Mouse (Mus musculus) embryonic facial prominence, embryonic 11.5 days (tissue): Measurements from ENCODE around the gene Asxl1. TPM values are rescaled to one million over a fixed set of nuclear protein-coding genes. Genes with fewer than 3 reads are reported as not detected.

ENCODE experiments used
- ATAC-seq: fragments of 200-750 bp; cut with Nextera tagmentation; replicated peaks from 2 replicates; pipeline ENCODE4 v1.8.0; 2017; ENCODE audit warnings: low read depth; ENCODE audit not compliant: insufficient number of reproducible peaks, low FRiP score, low TSS enrichment
- DNase-seq: peaks from one replicate; pipeline ENCODE4 v3.0.0-alpha.2; 2015; ENCODE audit warnings: low spot score
- H3K27ac ChIP-seq: fragments of 300-500 bp; sonication (generic); replicated peaks from 2 replicates; pipeline ENCODE4 v1.5.1; 2014; ENCODE audit warnings: mild to moderate bottlenecking, low read depth, low read length, control low read depth
- H3K27me3 ChIP-seq: fragments of 300-500 bp; sonication (generic); 2 replicates; pipeline ENCODE4 v1.6.1; 2014; ENCODE audit warnings: mild to moderate bottlenecking, low read length, moderate library complexity, mixed read lengths; ENCODE audit not compliant: control insufficient read depth, insufficient read depth
- H3K36me3 ChIP-seq: fragments of 300-500 bp; sonication (generic); replicated peaks from 2 replicates; pipeline ENCODE4 v1.6.1; 2014; ENCODE audit warnings: low read depth, mild to moderate bottlenecking, low read length, moderate library complexity, mixed read lengths; ENCODE audit not compliant: control insufficient read depth, insufficient read depth
- H3K4me1 ChIP-seq: fragments of 300-500 bp; sonication (generic); 2 replicates; pipeline ENCODE4 v1.6.1; 2014; ENCODE audit warnings: low read length, mixed read lengths; ENCODE audit not compliant: control insufficient read depth, insufficient read depth
- H3K4me2 ChIP-seq: fragments of 300-500 bp; sonication (generic); 2 replicates; pipeline ENCODE4 v1.6.1; 2014; ENCODE audit warnings: low read depth, mild to moderate bottlenecking, control low read depth, low read length, moderate library complexity
- H3K4me3 ChIP-seq: fragments of 300-500 bp; sonication (generic); 2 replicates; pipeline ENCODE4 v1.5.1; 2014; ENCODE audit warnings: low read depth, low read length, control low read depth
- H3K9ac ChIP-seq: fragments of 300-500 bp; sonication (generic); replicated peaks from 2 replicates; pipeline ENCODE4 v1.6.1; 2014; ENCODE audit warnings: mild to moderate bottlenecking, control low read depth, low read length
- H3K9me3 ChIP-seq: fragments of 300-500 bp; sonication (generic); replicated peaks from 2 replicates; pipeline ENCODE4 v1.6.1; 2016; ENCODE audit warnings: mild to moderate bottlenecking, low read length, inconsistent platforms, mixed read lengths; ENCODE audit not compliant: control insufficient read depth
- WGBS: fragments of 180-500 bp; shearing (Covaris S2); extraction: QIAGEN DNeasy Blood & Tissue Kit; methylation state at CpG from one replicate; pipeline ENCODE4 v1.1.7; 2014; 5-methylcytosine and 5-hydroxymethylcytosine counted together
- polyA plus RNA-seq: library from polyadenylated mRNA; unstranded; fragments of >200 nt; fragmentation: Nextera tagmentation; extraction: Ambion mirVana; gene quantifications from 2 replicates; pipeline ENCODE4 v1.2.1, GENCODE M21; 2014

Asxl1 gene
- polyA plus RNA-seq, 1 experiment from 2014 or later: 21.0 TPM

DNA sequence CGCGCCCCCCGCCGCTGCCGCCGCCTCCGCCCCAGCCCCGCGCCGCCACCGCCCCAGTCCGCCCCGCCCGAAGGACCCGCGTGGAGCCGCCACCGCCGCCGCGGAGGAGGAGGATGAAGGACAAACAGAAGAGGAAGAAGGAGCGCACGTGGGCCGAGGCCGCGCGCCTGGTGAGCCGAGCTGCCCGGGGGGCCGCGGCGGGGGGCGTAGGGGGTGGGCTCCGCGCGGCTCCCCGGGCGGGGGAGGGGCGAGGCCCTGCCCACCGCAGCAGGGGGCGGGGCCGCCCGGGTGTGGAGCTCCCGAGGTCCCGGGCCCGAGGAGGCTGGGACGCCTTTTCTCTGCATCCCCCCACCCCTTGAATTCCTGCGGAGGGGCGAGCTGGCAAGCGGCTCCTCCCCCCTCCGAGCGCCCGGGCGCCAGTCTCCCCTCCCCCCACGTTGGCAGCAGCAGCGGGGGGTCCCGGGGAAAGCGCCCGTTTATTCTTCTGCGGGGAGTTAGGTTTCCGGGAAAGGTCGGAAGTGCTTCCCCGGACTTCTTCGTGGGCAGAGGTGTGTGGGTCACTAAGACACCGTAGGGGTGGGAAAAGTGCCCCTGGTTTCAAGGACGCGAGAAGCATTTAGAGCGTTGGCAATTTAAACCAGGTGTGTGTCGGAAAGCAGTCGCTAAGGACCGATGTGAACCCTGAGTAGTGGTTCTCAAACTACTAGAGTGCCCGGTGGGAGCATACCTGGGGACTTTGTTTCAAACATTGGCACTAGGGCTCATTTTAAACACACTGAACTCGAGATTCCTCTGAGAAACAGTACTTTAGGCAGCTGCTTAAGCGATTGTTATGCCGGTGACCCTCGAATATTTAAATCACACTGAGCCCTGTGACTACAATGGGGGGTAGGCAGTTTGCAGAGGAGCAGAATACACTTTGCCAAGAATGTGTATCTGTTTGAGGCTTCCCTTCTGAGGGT lies 873 bp downstream of the Asxl1 start:
- Histone ChIP-seq H3K36me3 (no peaks in the 10 kb centered on the region), H3K27me3 (no peaks in the 10 kb centered on the region), H3K9me3 (no peaks in the 10 kb centered on the region), H3K4me2 (peak overlapping the region; percentile 65), H3K9ac (peak overlapping the region; percentile 98), H3K4me1 (0 out of 2 replicates have a peak, but pooled peaks cover 2% of the 10 kb centered on the region), H3K27ac (peak overlapping the region; percentile 98), H3K4me3 (peak overlapping the region; percentile 81)
- WGBS: under 1% methylated on average over 41 of the region's 76 CpGs
- peak; percentile 92 for DNase-seq
- peak; percentile 24; the same call in 1 of the 2 replicates for ATAC-seq

DNA sequence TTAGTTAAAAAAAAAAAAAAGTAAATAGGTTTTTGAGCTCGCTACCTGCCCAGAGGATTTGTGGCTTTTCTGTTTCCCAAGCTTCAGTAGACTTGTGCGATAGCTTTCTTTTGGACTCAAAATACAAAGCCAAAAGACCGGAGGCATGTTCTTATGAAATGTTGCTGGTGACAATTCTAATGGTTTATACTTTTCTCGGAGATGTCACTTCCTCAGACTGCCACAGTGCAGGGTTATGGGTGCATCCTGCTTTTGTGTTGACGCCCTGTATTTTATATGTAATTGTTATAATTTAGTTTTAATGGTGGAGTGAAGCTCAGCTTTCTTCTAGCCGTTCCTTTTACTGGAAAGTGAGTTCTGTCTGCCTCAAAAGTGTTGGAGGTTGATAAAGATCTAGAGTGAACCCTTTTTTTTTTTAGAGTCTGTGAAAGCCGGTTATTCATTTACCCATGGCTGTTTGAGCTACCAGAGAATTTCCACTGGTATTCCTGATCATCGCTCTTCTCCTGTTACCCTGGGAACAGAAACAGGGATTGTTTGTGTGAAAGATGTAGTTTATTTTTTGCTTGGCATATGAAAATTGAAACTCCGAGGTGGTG lies 1.7 kb downstream of the Asxl1 start:
- no peaks in the 10 kb centered on the region for H3K36me3 ChIP-seq
- ATAC-seq (no peak), DNase-seq (no peak)
- H3K4me2 ChIP-seq: peak overlapping the region; percentile 65
- peak overlapping the region; percentile 98 for H3K9ac ChIP-seq
- 0 out of 2 replicates have a peak, but pooled peaks cover 2% of the 10 kb centered on the region for H3K4me1 ChIP-seq
- 10% methylated on average over 9 of the region's 9 CpGs for WGBS
- H3K9me3 ChIP-seq: no peaks in the 10 kb centered on the region
- peak overlapping the region; percentile 98; the same call in 1 of the 2 replicates for H3K27ac ChIP-seq
- H3K27me3 ChIP-seq: no peaks in the 10 kb centered on the region
- H3K4me3 ChIP-seq: peak overlapping the region; percentile 81

DNA sequence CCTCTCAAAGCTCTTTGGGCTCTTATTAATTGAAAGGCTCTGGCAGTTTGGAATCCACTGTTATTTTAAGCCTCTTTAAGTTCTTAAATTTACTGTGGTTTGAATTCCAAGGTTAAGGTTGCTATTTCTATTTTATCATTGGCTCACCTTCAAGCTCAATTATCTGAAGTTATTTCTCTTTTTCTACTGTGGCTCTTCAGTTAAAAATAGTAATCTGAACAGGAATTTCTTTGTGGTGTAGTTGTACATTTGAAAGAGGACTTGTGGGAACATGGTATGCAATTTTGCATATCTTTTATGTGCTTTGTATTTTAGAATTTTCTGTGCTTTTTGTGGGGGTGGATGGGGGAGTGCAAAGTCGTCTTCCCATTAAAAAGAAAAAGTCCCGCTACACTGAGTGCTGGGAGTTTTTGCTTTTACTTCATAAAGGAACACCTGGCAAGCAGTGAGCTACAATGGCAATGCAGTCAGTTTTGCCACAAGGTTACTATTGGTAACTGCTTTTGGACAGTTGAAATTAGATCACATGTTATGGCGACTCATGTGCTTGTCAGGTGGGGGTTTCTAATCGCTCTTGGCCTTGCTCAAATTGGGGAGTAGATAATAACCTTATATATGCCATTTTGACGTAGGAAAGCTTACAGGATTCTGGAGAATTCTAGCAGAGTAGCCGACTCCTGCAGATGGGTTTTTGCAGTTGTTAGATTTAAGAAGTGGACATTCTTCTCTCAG lies 2.6 kb downstream of the Asxl1 start:
- Histone ChIP-seq H3K4me1 (0 out of 2 replicates have a peak, but pooled peaks cover 2% of the 10 kb centered on the region), H3K9me3 (no peaks in the 10 kb centered on the region), H3K27me3 (no peaks in the 10 kb centered on the region), H3K4me3 (peak overlapping the region; percentile 81), H3K36me3 (no peaks in the 10 kb centered on the region), H3K4me2 (peak overlapping the region; percentile 65), H3K9ac (no peak overlapping the region), H3K27ac (no peak overlapping the region)
- 62% methylated on average over 6 of the region's 6 CpGs for WGBS
- no peak for DNase-seq
- ATAC-seq: no peak

DNA sequence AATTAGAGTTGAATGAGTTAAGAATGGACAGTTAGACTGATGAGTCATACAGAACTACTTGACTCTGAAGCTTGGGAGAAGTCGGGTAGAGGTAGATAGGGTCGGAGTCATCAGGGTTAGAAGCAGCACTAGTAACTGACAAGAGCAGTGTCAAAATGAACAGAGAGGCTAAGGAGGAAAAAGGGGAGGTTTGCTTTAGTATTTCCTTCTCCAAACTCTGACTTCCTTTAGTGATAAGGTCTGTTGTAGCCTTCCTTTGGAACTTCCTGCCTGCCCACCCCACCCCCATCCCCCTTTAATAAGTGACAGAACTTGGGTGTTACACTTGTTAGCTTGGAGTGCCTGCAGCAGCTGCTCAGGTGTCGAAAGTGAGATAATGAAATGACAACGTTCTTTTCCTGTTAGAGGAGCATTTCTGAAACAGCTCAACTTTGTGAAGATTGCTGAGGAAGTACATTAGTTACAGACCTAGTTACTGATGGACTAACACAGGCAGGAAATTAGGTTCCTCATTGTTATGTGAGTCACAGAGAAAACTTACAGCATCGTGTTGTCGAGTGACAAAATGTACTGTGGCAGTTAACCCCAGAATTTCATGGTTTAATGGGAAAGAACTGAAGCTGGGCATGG lies 5.0 kb downstream of the Asxl1 start:
- ATAC-seq: no peak
- no peak overlapping the region for H3K9ac ChIP-seq
- no peak overlapping the region for H3K4me3 ChIP-seq
- no peaks in the 10 kb centered on the region for H3K27me3 ChIP-seq
- no peak overlapping the region for H3K27ac ChIP-seq
- no peak overlapping the region for H3K4me2 ChIP-seq
- WGBS: 52% methylated on average over 6 of the region's 6 CpGs
- H3K9me3 ChIP-seq: no peaks in the 10 kb centered on the region
- no peak for DNase-seq
- H3K4me1 ChIP-seq: 0 out of 2 replicates have a peak, but pooled peaks cover 2% of the 10 kb centered on the region
- no peaks in the 10 kb centered on the region; the same call in none of the 2 replicates for H3K36me3 ChIP-seq

DNA sequence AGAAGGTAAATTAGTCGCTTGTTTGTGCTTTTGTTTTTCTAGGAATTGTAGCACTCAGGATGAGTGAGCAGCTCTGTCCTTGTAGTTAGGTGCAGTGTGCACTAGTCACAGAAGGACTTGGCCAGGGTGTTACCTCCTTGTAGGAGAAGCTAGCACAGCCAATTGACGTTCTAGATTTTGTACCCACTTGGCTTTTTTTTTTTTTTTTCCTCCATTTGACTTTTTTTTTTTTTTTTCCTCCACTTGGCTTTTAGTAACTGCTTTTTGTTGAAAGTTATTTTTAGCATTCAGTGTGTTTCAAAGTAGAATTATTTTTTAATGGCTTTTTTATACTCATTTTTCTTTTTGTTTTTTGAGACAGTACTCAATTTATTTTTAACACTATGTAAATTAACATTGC lies 9.0 kb downstream of the Asxl1 start:
- no peak overlapping the region for H3K27ac ChIP-seq
- H3K4me2 ChIP-seq: no peak overlapping the region
- H3K36me3 ChIP-seq: no peaks in the 10 kb centered on the region; the same call in none of the 2 replicates
- no peak overlapping the region for H3K4me3 ChIP-seq
- H3K9me3 ChIP-seq: no peaks in the 10 kb centered on the region
- 0 out of 2 replicates have a peak, but pooled peaks cover 2% of the 10 kb centered on the region for H3K4me1 ChIP-seq
- DNase-seq (no peak), ATAC-seq (no peak)
- no peaks in the 10 kb centered on the region for H3K27me3 ChIP-seq
- no peak overlapping the region for H3K9ac ChIP-seq
- WGBS: 90% methylated on average over 2 of the region's 2 CpGs

DNA sequence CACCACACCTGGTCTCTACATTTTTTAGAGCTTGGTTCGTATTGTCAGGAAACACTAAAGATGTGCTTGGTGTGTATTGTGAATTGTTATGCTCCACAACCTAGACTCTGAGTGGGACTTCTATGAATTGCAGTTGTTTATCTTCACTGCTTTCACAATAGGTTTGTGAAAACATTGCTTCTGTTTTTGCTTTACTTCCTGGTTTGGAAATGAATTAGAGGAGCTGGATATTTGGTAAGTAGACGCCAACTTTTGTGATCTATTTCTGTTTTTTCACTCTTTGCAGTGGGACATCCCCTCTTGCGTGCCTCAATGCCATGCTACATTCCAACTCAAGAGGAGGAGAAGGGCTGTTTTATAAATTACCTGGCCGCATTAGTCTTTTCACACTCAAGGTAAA lies 11.2 kb downstream of the Asxl1 start:
- Histone ChIP-seq H3K27ac (no peak overlapping the region), H3K4me3 (no peak overlapping the region), H3K4me2 (no peak overlapping the region), H3K4me1 (no peaks in the 10 kb centered on the region), H3K36me3 (no peaks in the 10 kb centered on the region; the same call in none of the 2 replicates), H3K27me3 (no peaks in the 10 kb centered on the region), H3K9me3 (no peaks in the 10 kb centered on the region), H3K9ac (no peak overlapping the region)
- 90% methylated on average over 4 of the region's 4 CpGs for WGBS
- DNase-seq (no peak), ATAC-seq (no peak)

DNA sequence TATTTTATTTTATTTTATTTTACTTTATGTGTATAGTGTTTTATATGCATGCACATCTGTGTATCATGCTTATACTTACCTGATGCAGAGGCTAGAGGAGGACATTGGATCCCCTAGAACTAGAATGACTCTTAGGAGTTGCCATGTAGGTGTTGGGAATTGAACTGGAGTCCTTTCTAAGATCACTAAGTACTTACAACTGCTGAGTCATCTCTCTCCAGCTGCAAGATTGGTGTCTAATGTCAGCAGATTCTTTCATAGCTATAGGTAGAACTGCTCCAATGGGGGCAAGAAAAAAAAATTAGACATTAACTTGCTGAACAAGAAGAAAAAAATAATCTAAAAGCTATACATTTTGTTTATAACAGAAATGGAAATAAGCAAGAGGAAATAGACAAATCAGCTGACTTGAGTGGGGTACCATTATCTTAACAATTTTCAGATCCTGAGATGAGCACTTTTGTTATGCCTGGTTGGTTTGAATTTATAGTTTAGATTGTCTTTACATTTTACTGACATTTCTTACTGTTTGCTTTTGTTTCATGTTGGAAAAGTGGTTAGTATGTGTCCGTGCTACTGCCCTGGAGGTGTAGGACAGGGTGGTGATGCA lies 15.6 kb downstream of the Asxl1 start:
- H3K4me3 ChIP-seq: no peak overlapping the region
- H3K36me3 ChIP-seq: peaks cover 2% of the 10 kb centered on the region
- no peak overlapping the region for H3K27ac ChIP-seq
- no peak overlapping the region for H3K9ac ChIP-seq
- WGBS: 98% methylated on average over 1 of the region's 1 CpGs
- H3K9me3 ChIP-seq: no peaks in the 10 kb centered on the region
- ATAC-seq (no peak), DNase-seq (no peak)
- H3K27me3 ChIP-seq: no peaks in the 10 kb centered on the region
- H3K4me1 ChIP-seq: no peaks in the 10 kb centered on the region
- H3K4me2 ChIP-seq: no peak overlapping the region
